Mouse (Mus musculus): ENCODE results near the gene Gpr150. TPM values are rescaled to one million over a fixed set of nuclear protein-coding genes. Genes with fewer than 3 reads are reported as not detected.

The Gpr150 gene
- 2.5 and 2.6 TPM in 2 replicates for polyA plus RNA-seq (2015; fragmentation: Nextera tagmentation; extraction: Ambion mirVana)

DNA sequence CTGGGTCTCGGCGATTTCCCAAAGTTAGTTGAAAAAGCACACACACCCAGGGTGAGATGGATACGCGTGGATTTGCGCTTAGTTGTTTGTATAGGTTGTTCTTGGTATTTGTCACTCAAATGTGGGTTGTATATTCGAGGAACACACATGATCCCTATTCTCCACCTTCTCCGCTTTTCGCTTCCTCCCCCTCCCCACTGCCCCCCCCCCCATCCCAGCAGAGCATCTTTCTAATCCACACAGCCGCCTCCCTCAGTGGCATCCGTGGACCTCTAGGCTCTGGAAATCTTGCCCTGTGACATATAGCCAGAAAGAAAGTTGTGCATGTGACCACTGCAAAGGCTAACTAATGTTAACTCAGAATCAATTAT lies at the start of gene Gpr150:
TSS of gene Gpr150 (minus strand) at position 101 of the 371 bp plus-strand sequence.
- Histone ChIP-seq H3K9ac (peak within 1 kb of the TSS; percentile 37), H3K4me1 (peaks cover 15% of the 10 kb centered on the region; the same call in 1 of the 2 replicates), H3K4me3 (peak within 1 kb of the TSS; percentile 56), H3K9me3 (no peaks in the 10 kb centered on the region), H3K4me2 (peak within 1 kb of the TSS; percentile 80), H3K36me3 (replicated peaks) (no peaks in the 10 kb centered on the region), H3K27ac (peak within 1 kb of the TSS; percentile 55), H3K27me3 (replicated peaks) (peaks cover 31% of the 10 kb centered on the region)
- WGBS, result 20% methylated on average over 10 of the region's 10 CpGs
- no peak; the same call in 1 of the 2 replicates for ATAC-seq (replicated peaks)

DNA sequence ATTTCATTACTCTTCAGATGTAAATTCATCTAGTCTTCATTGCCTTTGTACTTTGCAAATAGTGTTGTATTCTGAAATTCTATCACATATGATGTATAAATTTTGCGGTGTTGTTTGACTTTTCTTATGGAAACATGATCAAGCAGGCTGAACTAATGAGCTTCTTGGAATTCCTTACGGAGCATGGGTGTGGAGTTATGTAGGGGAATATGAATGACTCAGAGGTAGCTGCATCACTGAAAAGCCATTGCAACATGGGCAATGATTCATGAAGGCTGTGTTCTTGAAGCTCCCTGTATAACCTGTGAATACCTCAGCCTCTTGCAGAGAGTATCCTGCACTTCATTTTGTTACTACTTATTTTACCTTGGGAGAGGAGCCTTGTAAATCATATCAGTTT lies 45.2 kb upstream of the Gpr150 start:
- 90% methylated on average over 2 of the region's 2 CpGs for WGBS
- Histone ChIP-seq H3K4me2 (no peak overlapping the region), H3K4me1 (peaks cover 13% of the 10 kb centered on the region), H3K9me3 (no peaks in the 10 kb centered on the region), H3K27me3 (replicated peaks) (no peaks in the 10 kb centered on the region), H3K4me3 (no peak overlapping the region), H3K27ac (no peak overlapping the region), H3K9ac (no peak overlapping the region), H3K36me3 (replicated peaks) (no peaks in the 10 kb centered on the region)
- ATAC-seq (replicated peaks), result no peak

DNA sequence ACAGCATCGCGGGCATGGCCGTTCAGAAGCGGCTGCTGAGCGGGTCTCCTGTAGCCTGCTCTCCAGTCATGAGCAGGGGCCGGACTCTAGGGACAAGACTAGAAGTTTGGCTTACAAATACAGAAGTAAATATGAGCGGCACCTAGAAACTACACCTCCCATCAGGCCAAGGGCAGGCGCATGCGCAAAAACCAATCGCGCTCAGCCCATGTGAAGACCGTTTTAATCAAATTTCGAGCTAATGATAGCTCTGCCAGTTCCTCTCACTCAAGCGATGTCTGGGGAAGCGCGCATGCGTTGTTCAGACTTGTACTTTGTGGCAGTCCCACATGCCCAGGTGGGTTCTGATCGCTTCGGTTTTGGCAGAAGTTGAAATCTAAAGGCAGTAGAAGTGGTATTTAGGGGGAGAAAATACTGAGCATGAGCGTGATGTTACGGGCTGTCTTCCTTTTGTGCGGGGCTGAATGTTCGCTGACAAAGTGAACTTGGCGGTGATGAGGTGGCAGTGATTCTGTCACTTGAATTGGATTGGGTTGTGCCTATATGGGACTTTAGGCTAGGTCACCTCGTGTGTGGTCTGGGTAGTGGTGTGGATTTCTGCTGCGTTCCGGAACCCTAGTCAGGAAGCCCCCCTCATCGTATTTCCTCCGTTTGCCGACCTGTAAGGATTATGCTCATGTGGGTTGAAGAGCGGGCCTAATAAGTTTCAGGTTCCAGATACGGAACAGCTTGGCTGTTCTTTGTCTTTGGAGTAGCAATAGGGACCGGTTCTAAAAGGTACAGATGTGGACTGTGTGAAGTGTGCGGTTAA lies 41.9 kb upstream of the Gpr150 start, which contains the start of the genes Arsk and Ttc37:
TSS of gene Arsk (minus strand) at position 168 of the 811 bp plus-strand sequence.
TSS of gene Ttc37 (plus strand) at position 242 of the 811 bp plus-strand sequence.
- ATAC-seq (replicated peaks), result peak; percentile 98
- Histone ChIP-seq H3K27ac (peak within 1 kb of the TSS; percentile 77), H3K36me3 (replicated peaks) (no peaks in the 10 kb centered on the region), H3K9ac (peak within 1 kb of the TSS; percentile 58), H3K4me2 (peak within 1 kb of the TSS; percentile 71), H3K4me1 (peaks cover 13% of the 10 kb centered on the region), H3K9me3 (no peaks in the 10 kb centered on the region), H3K27me3 (replicated peaks) (no peaks in the 10 kb centered on the region), H3K4me3 (peak within 1 kb of the TSS; percentile 76)
- under 1% methylated on average over 34 of the region's 34 CpGs for WGBS

DNA sequence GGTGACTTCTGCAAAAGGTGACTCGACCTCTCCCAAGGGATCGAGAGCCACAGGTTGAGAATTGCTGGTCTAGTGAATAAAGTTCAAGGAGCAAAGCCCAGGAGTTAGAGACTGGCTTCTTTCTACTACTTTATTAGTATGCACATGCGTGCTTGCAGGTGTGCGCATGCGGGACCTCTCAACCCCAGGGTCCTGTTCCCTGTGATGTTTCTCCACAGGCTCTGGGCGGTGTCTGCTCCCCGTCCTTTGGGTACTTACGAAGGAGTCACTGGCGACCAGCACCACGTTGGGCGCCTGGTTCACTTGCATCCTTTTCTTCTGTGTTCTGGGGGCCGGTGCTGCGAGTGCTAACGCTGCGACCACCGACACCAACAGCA lies 41.3 kb upstream of the Gpr150 start:
- no peaks in the 10 kb centered on the region for H3K9me3 ChIP-seq
- no peaks in the 10 kb centered on the region for H3K27me3 ChIP-seq (replicated peaks)
- ATAC-seq (replicated peaks), result peak; percentile 91
- H3K4me1 ChIP-seq, result peaks cover 13% of the 10 kb centered on the region
- 3% methylated on average over 16 of the region's 16 CpGs for WGBS
- peak overlapping the region; percentile 77 for H3K27ac ChIP-seq
- peak overlapping the region; percentile 58 for H3K9ac ChIP-seq
- no peaks in the 10 kb centered on the region for H3K36me3 ChIP-seq (replicated peaks)
- peak overlapping the region; percentile 55 for H3K4me2 ChIP-seq
- peak overlapping the region; percentile 76 for H3K4me3 ChIP-seq

- Histone ChIP-seq H3K4me2 (no peak overlapping the region), H3K36me3 (replicated peaks) (no peaks in the 10 kb centered on the region), H3K4me3 (no peak overlapping the region), H3K27me3 (replicated peaks) (no peaks in the 10 kb centered on the region), H3K4me1 (no peaks in the 10 kb centered on the region), H3K27ac (no peak overlapping the region), H3K9me3 (no peaks in the 10 kb centered on the region), H3K9ac (no peak overlapping the region)
- 87% methylated on average over 1 of the region's 1 CpGs for WGBS
- no peak for ATAC-seq (replicated peaks)
These were observed 17.5 kb upstream of the Gpr150 start for GRCm38 (mm10) chr13:76074323-76074722.

- no peak for ATAC-seq (replicated peaks)
- Histone ChIP-seq H3K4me1 (no peaks in the 10 kb centered on the region), H3K27me3 (replicated peaks) (no peaks in the 10 kb centered on the region), H3K36me3 (replicated peaks) (0 out of 2 replicates have a peak, but pooled peaks cover 6% of the 10 kb centered on the region), H3K27ac (no peak overlapping the region), H3K4me3 (no peak overlapping the region), H3K9me3 (no peaks in the 10 kb centered on the region), H3K9ac (no peak overlapping the region), H3K4me2 (no peak overlapping the region)
- 94% methylated on average over 13 of the region's 13 CpGs for WGBS
These were observed 7.7 kb upstream of the Gpr150 start for GRCm38 (mm10) chr13:76064363-76064945.

DNA sequence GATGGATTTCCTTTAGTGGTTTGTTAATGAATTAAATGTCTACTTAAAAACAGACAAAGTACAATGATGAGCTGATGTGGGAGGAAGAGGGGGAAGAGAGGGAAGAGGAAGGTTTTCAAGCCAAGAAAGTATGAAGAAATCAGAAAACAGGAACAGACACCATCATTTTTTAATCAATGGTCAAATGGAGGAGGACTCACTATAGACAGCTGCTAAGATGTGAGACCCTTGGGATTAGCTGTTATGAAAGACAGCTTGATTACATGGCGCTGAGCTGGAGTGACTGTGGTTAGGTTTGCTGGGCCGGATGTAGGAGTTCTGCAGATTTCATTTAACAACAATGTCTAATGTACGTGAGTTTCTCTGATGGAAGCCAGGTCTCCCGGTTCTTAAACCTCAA lies 6.8 kb upstream of the Gpr150 start:
- no peak for ATAC-seq (replicated peaks)
- Histone ChIP-seq H3K27me3 (replicated peaks) (no peaks in the 10 kb centered on the region), H3K4me1 (no peaks in the 10 kb centered on the region), H3K9ac (no peak overlapping the region), H3K36me3 (replicated peaks) (0 out of 2 replicates have a peak, but pooled peaks cover 6% of the 10 kb centered on the region), H3K27ac (no peak overlapping the region), H3K4me2 (no peak overlapping the region), H3K4me3 (no peak overlapping the region), H3K9me3 (no peaks in the 10 kb centered on the region)
- WGBS, result 92% methylated on average over 4 of the region's 4 CpGs

DNA sequence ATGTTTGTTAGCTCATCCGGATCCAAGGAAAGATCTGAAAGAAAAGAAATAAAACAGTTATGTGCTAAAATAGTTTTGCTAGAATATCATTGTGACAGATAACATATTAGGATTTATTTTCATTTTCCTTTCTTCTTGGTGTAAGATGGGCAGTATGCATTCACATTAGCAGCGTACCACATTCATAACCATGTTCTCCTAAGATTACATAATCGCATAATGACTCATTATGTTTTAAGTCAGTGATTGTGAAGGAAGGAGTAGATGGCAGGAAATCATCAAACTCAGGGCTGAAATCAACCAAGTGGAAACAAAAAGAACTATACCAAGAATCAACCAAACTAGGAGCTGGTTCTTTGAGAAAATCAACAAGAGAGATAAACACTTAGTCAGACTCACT lies 5.8 kb upstream of the Gpr150 start:
- WGBS, result 97% methylated on average over 3 of the region's 3 CpGs
- Histone ChIP-seq H3K4me3 (no peak overlapping the region), H3K4me1 (no peaks in the 10 kb centered on the region), H3K4me2 (no peak overlapping the region), H3K27ac (no peak overlapping the region), H3K27me3 (replicated peaks) (peaks cover 8% of the 10 kb centered on the region), H3K9ac (no peak overlapping the region), H3K36me3 (replicated peaks) (0 out of 2 replicates have a peak, but pooled peaks cover 6% of the 10 kb centered on the region), H3K9me3 (no peaks in the 10 kb centered on the region)
- ATAC-seq (replicated peaks), result no peak

- H3K4me3 ChIP-seq, result no peak overlapping the region
- H3K9ac ChIP-seq, result no peak overlapping the region
- no peaks in the 10 kb centered on the region for H3K9me3 ChIP-seq
- H3K4me1 ChIP-seq, result no peaks in the 10 kb centered on the region
- peaks cover 12% of the 10 kb centered on the region for H3K27me3 ChIP-seq (replicated peaks)
- 0 out of 2 replicates have a peak, but pooled peaks cover 6% of the 10 kb centered on the region for H3K36me3 ChIP-seq (replicated peaks)
- 96% methylated on average over 3 of the region's 3 CpGs for WGBS
- no peak overlapping the region for H3K4me2 ChIP-seq
- H3K27ac ChIP-seq, result no peak overlapping the region
- no peak for ATAC-seq (replicated peaks)
These were observed 5.3 kb upstream of the Gpr150 start for GRCm38 (mm10) chr13:76062126-76062525.

- no peaks in the 10 kb centered on the region for H3K9me3 ChIP-seq
- no peak overlapping the region for H3K27ac ChIP-seq
- no peak overlapping the region for H3K4me2 ChIP-seq
- H3K27me3 ChIP-seq (replicated peaks), result peaks cover 15% of the 10 kb centered on the region
- 92% methylated on average over 4 of the region's 4 CpGs for WGBS
- no peak for ATAC-seq (replicated peaks)
- H3K4me1 ChIP-seq, result peaks cover 15% of the 10 kb centered on the region; the same call in 1 of the 2 replicates
- H3K4me3 ChIP-seq, result no peak overlapping the region
- H3K36me3 ChIP-seq (replicated peaks), result 0 out of 2 replicates have a peak, but pooled peaks cover 3% of the 10 kb centered on the region
- H3K9ac ChIP-seq, result no peak overlapping the region
These were observed 2.8 kb upstream of the Gpr150 start for GRCm38 (mm10) chr13:76059591-76059990.

- no peak overlapping the region for H3K9ac ChIP-seq
These were observed 672 bp upstream of the Gpr150 start for GRCm38 (mm10) chr13:76057267-76058069.

More at GRCm38 (mm10) chr13:76057267-76058069, 672 bp upstream of the Gpr150 start:
- H3K27ac ChIP-seq, result no peak overlapping the region
- H3K4me1 ChIP-seq, result peaks cover 15% of the 10 kb centered on the region; the same call in 1 of the 2 replicates
- peak overlapping the region; percentile 80 for H3K4me2 ChIP-seq
- ATAC-seq (replicated peaks), result no peak
- H3K4me3 ChIP-seq, result no peak overlapping the region
- WGBS, result 72% methylated on average over 10 of the region's 10 CpGs
- H3K9me3 ChIP-seq, result no peaks in the 10 kb centered on the region
- H3K36me3 ChIP-seq (replicated peaks), result 0 out of 2 replicates have a peak, but pooled peaks cover 3% of the 10 kb centered on the region
- peaks cover 31% of the 10 kb centered on the region for H3K27me3 ChIP-seq (replicated peaks)

Measured in midbrain, embryonic 15.5 days (tissue).